Mouse (Mus musculus): Measurements from ENCODE around the gene C2cd2l.
"Not testable (repeated sequence)": the region's sequence is repeated elsewhere in the genome, so short reads cannot be mapped to it uniquely, and the experiment has no call there.

Gene C2cd2l

GRCm38 (mm10) chr9:44319887-44320798 is at the start of gene C2cd2l:
Gene C2cd2l (minus strand): TSS chr9:44320285.
- DNase-seq = peak; percentile 89 to 97

GRCm38 (mm10) chr9:44364480-44364879 is 44.4 kb upstream of the C2cd2l start:
- no peak for DNase-seq

GRCm38 (mm10) chr9:44361931-44362330 is 41.8 kb upstream of the C2cd2l start:
- DNase-seq = not testable (repeated sequence)

GRCm38 (mm10) chr9:44361190-44361917 is 41.3 kb upstream of the C2cd2l start, which contains the start of gene Vps11:
Gene Vps11 (minus strand): TSS chr9:44361670.
- DNase-seq = peak; percentile 91 to 94

- DNase-seq = no peak
These were observed 37.1 kb upstream of the C2cd2l start for GRCm38 (mm10) chr9:44357207-44357606.

GRCm38 (mm10) chr9:44353142-44353541 is 33.1 kb upstream of the C2cd2l start:
- no peak for DNase-seq

GRCm38 (mm10) chr9:44352337-44352736 is 32.3 kb upstream of the C2cd2l start:
- DNase-seq = no peak

- DNase-seq = no peak
These were observed 31.3 kb upstream of the C2cd2l start for GRCm38 (mm10) chr9:44351396-44351795.

GRCm38 (mm10) chr9:44348546-44348945 is 28.5 kb upstream of the C2cd2l start:
- DNase-seq = no peak

- DNase-seq = no peak
These were observed 27.5 kb upstream of the C2cd2l start for GRCm38 (mm10) chr9:44347621-44348020.

GRCm38 (mm10) chr9:44347166-44347565 is 27.1 kb upstream of the C2cd2l start:
- DNase-seq = no peak

- DNase-seq = no peak
These were observed 25.7 kb upstream of the C2cd2l start for GRCm38 (mm10) chr9:44345570-44346433.

- DNase-seq = peak; percentile 90 to 93
These were observed 23.8 kb upstream of the C2cd2l start, which contains the start of gene Hmbs for GRCm38 (mm10) chr9:44343781-44344421. Gene Hmbs (minus strand): TSS chr9:44344228.

GRCm38 (mm10) chr9:44343290-44343689 is 23.2 kb upstream of the C2cd2l start:
- DNase-seq = no peak

- no peak for DNase-seq
These were observed 22.5 kb upstream of the C2cd2l start for GRCm38 (mm10) chr9:44342605-44343004.

- no peak for DNase-seq
These were observed 22.1 kb upstream of the C2cd2l start for GRCm38 (mm10) chr9:44342173-44342572.

- no peak for DNase-seq
These were observed 21.4 kb upstream of the C2cd2l start for GRCm38 (mm10) chr9:44341487-44341886.

- DNase-seq = no peak
These were observed 18.5 kb upstream of the C2cd2l start for GRCm38 (mm10) chr9:44338574-44338973.

- DNase-seq = no peak
These were observed 17.5 kb upstream of the C2cd2l start for GRCm38 (mm10) chr9:44337436-44338169.

- DNase-seq = no peak
These were observed 16.9 kb upstream of the C2cd2l start for GRCm38 (mm10) chr9:44336964-44337363.

GRCm38 (mm10) chr9:44336513-44336912 is 16.4 kb upstream of the C2cd2l start:
- not testable (repeated sequence) for DNase-seq

GRCm38 (mm10) chr9:44336093-44336406 is 16.0 kb upstream of the C2cd2l start:
- no peak for DNase-seq

All from cerebellum, adult 18-20 months (tissue).